Mouse (Mus musculus): Measurements from ENCODE around the gene Zfp940. TPM values are rescaled to one million over a fixed set of nuclear protein-coding genes. Genes with fewer than 3 reads are reported as not detected.

The Zfp940 gene
- polyA plus RNA-seq, 1 experiment = 6.7 TPM

DNA sequence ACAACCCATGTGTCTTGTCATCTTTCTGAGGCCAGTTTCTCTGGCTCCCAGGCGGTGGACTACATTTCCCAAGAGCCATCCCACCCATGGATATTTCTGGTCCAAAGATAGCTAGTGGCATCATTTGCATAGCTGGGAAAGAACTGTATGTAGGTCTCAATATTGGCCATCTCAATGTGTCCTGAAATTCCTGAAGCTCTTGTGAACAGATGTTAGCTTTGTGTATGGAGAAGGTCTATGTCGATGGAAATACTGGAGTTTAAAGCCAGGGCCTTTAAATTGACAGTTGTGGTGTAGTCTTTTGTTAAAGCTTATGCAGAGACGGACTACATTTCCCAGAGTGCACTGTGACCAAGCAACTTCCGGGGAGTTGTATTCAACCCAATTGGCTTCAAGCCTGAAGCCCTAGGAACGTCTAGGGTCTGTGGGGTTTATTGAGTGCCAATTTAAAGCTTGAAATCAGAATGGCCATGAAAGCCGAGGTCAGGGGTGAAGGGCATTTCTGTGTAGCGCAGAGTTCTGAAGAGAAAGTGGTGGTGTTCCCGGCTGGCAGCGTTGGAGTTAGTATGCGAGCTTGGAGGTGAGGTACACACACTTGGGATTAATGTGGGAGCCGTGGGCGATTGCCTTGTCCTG is 34.7 kb downstream of the Zfp940 start:
- H3K27ac ChIP-seq (ENCODE audit: control insufficient read depth, insufficient read depth, low read depth, low read length, poor library complexity) = peak overlapping the region; percentile 1; the same call in 1 of the 2 replicates
- 6% methylated on average over 12 of the region's 12 CpGs for WGBS
- peaks cover 1% of the 10 kb centered on the region for H3K4me1 ChIP-seq (ENCODE audit: control insufficient read depth, insufficient read depth, low read length)
- TF ChIP-seq POLR2A (IDR thresholded peaks at IDR 0.05; ENCODE audit: borderline replicate concordance, control insufficient read depth, low read depth, low read length) (no peak), CTCF (IDR thresholded peaks at IDR 0.05; ENCODE audit: control insufficient read depth, insufficient read depth, low read length) (no peak)
- peak overlapping the region; percentile 93 for H3K4me3 ChIP-seq (replicated peaks; ENCODE audit: control insufficient read depth, low read depth, low read length)

DNA sequence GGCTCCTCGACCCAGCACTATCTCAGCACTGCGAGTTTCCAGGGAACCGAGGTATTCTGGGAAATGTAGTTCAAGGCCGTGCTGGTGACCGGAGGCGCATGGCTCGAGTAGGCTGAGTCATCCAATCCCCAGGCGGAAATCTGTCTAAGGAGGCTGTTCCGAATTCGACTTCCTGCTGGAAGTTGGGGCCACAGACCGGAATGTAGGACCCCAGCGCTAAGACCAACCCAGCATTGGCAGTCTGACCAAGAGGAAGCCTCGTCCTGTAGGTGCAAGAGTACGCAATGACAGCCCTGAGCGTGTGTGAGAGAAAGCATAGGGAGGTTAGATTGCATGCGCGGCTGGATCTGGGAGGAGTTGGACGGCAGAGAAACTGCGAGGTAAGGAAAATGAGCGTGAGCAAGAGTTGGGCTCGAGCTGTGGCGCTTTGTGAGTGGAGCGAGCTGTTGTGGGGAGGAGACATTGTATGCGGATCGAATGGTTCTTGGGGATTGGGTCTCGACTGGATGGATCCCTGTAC is 37.5 kb downstream of the Zfp940 start, which contains the start of gene Zfp790:
TSS of gene Zfp790 (plus strand) at position 205 of the 520 bp plus-strand sequence.
- under 1% methylated on average over 26 of the region's 26 CpGs for WGBS
- H3K4me1 ChIP-seq (ENCODE audit: control insufficient read depth, insufficient read depth, low read length) = peaks cover 1% of the 10 kb centered on the region
- TF ChIP-seq POLR2A (IDR thresholded peaks at IDR 0.05; ENCODE audit: borderline replicate concordance, control insufficient read depth, low read depth, low read length) (0 out of 2 replicates have a peak, but pooled peaks have one; percentile 21), CTCF (IDR thresholded peaks at IDR 0.05; ENCODE audit: control insufficient read depth, insufficient read depth, low read length) (no peak)

DNA sequence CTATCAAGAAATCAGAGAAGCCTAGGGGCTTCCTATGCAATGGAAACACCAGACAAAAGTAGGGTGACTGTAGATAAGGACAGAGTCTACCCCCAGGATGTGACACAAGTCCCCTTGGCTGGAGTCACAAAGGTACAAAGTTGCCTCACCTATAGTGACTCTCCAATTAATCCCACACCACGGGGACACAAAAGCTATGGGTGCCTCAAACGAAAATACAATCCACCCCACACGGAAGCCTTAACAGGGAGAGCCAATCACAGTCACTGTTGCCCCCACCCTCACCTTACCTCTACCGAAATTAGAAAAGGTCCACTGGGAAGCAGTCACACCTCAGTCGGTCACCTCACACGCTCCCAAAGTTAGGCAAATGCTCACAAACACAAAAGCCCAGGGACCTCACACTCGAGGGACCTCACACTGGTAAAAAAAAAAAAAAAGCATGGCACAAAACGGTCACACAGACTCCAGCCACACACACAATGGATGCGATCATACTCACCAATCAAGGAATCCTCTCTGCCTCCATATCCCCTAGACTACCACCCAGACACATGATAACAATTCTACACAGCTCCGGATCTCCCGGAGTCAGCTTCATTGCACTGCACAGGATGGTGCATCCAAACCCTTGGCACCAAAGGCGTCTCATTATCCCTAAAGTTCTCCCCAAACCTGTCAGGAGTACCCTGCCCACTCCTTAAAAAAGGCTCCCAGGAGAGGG is 38.2 kb downstream of the Zfp940 start:
- H3K27ac ChIP-seq (ENCODE audit: control insufficient read depth, insufficient read depth, low read depth, low read length, poor library complexity) = no peak overlapping the region
- WGBS = 2% methylated on average over 12 of the region's 12 CpGs
- TF ChIP-seq POLR2A (IDR thresholded peaks at IDR 0.05; ENCODE audit: borderline replicate concordance, control insufficient read depth, low read depth, low read length) (no peak), CTCF (IDR thresholded peaks at IDR 0.05; ENCODE audit: control insufficient read depth, insufficient read depth, low read length) (no peak)
- H3K4me1 ChIP-seq (ENCODE audit: control insufficient read depth, insufficient read depth, low read length) = peaks cover 1% of the 10 kb centered on the region
- peak overlapping the region; percentile 92 for H3K4me3 ChIP-seq (replicated peaks; ENCODE audit: control insufficient read depth, low read depth, low read length)

More for the DNA sequence above, 37.5 kb downstream of the Zfp940 start, which contains the start of gene Zfp790:
- peak within 1 kb of the TSS; percentile 21 for H3K27ac ChIP-seq (ENCODE audit: control insufficient read depth, insufficient read depth, low read depth, low read length, poor library complexity)
- peak within 1 kb of the TSS; percentile 92 for H3K4me3 ChIP-seq (replicated peaks; ENCODE audit: control insufficient read depth, low read depth, low read length)

DNA sequence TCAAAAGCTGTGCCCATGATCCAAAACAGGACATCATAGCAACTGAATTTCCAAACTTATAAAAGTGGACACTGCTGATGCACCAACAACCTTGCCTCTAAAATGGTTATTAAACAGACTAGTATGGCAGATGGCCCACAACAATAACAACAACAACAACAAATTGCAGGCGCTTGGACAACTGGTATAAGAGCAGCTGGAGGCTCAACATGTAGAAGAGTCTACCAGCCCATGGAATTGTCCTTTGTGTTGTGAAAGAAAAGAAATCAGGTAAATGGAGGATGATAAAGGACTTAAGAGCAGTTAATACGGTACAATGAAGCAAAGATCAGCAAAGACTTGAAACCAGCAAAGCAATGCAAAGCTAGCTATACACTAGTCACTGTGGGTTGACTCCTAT is 39.1 kb downstream of the Zfp940 start:
- no peak for TF ChIP-seq CTCF (IDR thresholded peaks at IDR 0.05; ENCODE audit: control insufficient read depth, insufficient read depth, low read length)
- TF ChIP-seq POLR2A (IDR thresholded peaks at IDR 0.05; ENCODE audit: borderline replicate concordance, control insufficient read depth, low read depth, low read length) = no peak
- H3K27ac ChIP-seq (ENCODE audit: control insufficient read depth, insufficient read depth, low read depth, low read length, poor library complexity) = no peak overlapping the region
- H3K4me1 ChIP-seq (ENCODE audit: control insufficient read depth, insufficient read depth, low read length) = peaks cover 1% of the 10 kb centered on the region
- WGBS = 87% methylated on average over 2 of the region's 2 CpGs
- H3K4me3 ChIP-seq (replicated peaks; ENCODE audit: control insufficient read depth, low read depth, low read length) = no peak overlapping the region

DNA sequence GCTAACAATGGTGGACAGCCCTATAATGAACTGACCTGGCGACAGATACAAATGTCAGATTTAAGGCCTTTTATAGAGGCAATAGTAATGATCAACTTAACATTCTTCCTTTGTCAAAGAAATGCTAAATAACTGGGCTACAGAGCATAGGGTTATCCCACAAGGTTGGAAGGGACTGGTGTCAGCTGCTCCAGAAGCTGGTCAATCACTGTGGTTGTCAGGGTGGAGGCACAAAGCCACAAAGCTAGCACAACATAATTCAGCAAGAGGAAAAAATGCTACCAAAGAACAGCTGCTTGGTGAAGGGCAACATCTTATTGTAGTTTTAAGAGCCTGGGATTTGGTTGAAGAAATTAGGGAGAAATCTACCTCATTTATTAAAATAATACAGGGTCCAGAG is 41.2 kb downstream of the Zfp940 start:
- 85% methylated on average over 1 of the region's 1 CpGs for WGBS
- H3K4me1 ChIP-seq (ENCODE audit: control insufficient read depth, insufficient read depth, low read length) = no peaks in the 10 kb centered on the region; the same call in 1 of the 2 replicates
- TF ChIP-seq POLR2A (IDR thresholded peaks at IDR 0.05; ENCODE audit: borderline replicate concordance, control insufficient read depth, low read depth, low read length) (no peak), CTCF (IDR thresholded peaks at IDR 0.05; ENCODE audit: control insufficient read depth, insufficient read depth, low read length) (no peak)
- H3K27ac ChIP-seq (ENCODE audit: control insufficient read depth, insufficient read depth, low read depth, low read length, poor library complexity) = no peak overlapping the region
- no peak overlapping the region for H3K4me3 ChIP-seq (replicated peaks; ENCODE audit: control insufficient read depth, low read depth, low read length)

DNA sequence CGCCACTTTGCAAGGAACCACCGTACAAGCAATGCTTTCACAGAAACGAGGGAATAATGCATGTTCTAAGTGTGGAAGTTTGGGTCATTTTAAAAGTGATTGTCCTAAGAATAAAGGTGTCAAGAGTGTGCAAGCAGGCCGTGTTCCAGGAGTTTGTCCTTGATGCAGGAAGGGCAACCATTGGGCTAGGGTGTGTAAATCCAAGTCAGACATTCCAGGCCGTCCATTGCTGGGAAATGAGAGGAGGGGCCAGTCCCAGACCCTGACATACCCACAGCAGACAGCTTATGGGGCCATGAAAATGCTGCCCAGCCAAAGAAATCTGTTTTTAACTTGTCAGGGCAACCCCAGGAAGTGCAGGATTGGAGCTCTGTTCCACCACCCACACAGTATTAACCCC is 46.4 kb downstream of the Zfp940 start:
- no peak for TF ChIP-seq POLR2A (IDR thresholded peaks at IDR 0.05; ENCODE audit: borderline replicate concordance, control insufficient read depth, low read depth, low read length)
- no peak for TF ChIP-seq CTCF (IDR thresholded peaks at IDR 0.05; ENCODE audit: control insufficient read depth, insufficient read depth, low read length)
- Histone ChIP-seq H3K4me3 (replicated peaks; ENCODE audit: control insufficient read depth, low read depth, low read length) (no peak overlapping the region), H3K27ac (ENCODE audit: control insufficient read depth, insufficient read depth, low read depth, low read length, poor library complexity) (no peak overlapping the region), H3K4me1 (ENCODE audit: control insufficient read depth, insufficient read depth, low read length) (no peaks in the 10 kb centered on the region)
- 84% methylated on average over 5 of the region's 5 CpGs for WGBS

DNA sequence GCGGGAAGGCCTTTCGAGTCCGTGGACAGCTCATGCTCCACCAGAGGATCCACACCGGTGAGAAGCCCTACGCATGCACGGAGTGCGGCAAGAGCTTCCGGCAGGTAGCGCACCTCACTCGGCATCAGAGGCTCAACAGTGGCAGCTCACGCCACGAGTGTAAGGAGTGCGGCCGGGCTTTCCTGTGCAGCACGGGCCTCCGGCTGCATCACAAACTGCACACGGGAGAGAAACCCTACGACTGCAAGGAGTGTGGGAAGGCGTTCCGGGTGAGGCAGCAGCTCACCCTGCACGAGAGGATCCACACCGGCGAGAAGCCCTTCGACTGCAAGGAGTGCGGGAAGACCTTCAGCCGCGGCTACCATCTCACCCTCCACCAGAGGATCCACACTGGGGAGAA is 60.6 kb downstream of the Zfp940 start:
- Histone ChIP-seq H3K4me3 (replicated peaks; ENCODE audit: control insufficient read depth, low read depth, low read length) (no peak overlapping the region), H3K4me1 (ENCODE audit: control insufficient read depth, insufficient read depth, low read length) (no peaks in the 10 kb centered on the region), H3K27ac (ENCODE audit: control insufficient read depth, insufficient read depth, low read depth, low read length, poor library complexity) (no peak overlapping the region)
- TF ChIP-seq CTCF (IDR thresholded peaks at IDR 0.05; ENCODE audit: control insufficient read depth, insufficient read depth, low read length) (no peak), POLR2A (IDR thresholded peaks at IDR 0.05; ENCODE audit: borderline replicate concordance, control insufficient read depth, low read depth, low read length) (no peak)
- WGBS = 64% methylated on average over 27 of the region's 27 CpGs

DNA sequence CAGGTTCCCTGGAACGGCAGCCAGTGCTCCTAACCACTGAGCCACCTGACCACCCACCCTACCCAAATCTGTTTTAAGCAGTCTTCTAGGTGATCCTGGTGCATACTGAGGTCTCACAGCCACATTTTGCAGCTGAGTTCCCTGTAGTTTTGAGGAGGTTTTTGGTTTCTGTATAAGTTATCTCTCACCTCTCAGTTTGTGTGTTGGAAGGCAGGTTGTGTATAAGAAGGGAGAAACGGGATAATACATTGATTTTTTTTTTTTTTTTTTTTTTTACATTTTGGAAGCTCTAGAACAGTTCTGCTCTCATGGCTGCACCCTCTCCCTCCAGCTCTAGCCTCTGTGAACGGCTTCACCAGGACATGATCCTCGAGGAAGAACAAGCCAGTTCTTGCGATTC is 67.6 kb downstream of the Zfp940 start:
- H3K4me3 ChIP-seq (replicated peaks; ENCODE audit: control insufficient read depth, low read depth, low read length) = no peak overlapping the region
- H3K27ac ChIP-seq (ENCODE audit: control insufficient read depth, insufficient read depth, low read depth, low read length, poor library complexity) = no peak overlapping the region
- TF ChIP-seq CTCF (IDR thresholded peaks at IDR 0.05; ENCODE audit: control insufficient read depth, insufficient read depth, low read length) = no peak
- TF ChIP-seq POLR2A (IDR thresholded peaks at IDR 0.05; ENCODE audit: borderline replicate concordance, control insufficient read depth, low read depth, low read length) = no peak
- WGBS = 81% methylated on average over 5 of the region's 5 CpGs
- H3K4me1 ChIP-seq (ENCODE audit: control insufficient read depth, insufficient read depth, low read length) = no peaks in the 10 kb centered on the region; the same call in 1 of the 2 replicates

Data from bone marrow, adult 2 months (tissue).